Mouse (Mus musculus): ENCODE data around the gene Inpp5b. TPM values are rescaled to one million over a fixed set of nuclear protein-coding genes. Genes with fewer than 3 reads are reported as not detected.

The Inpp5b gene
- polyA plus RNA-seq (2015; fragmentation: Nextera tagmentation; extraction: Ambion mirVana) = 25.8 and 25.9 TPM in 2 replicates

GRCm38 (mm10) chr4:124741376-124742343, at the start of gene Inpp5b:
TSS of gene Inpp5b (plus strand) at chr4:124741850.
- Histone ChIP-seq H3K4me2 (peak within 1 kb of the TSS; percentile 73), H3K4me3 (peak within 1 kb of the TSS; percentile 60), H3K4me1 (peaks cover 7% of the 10 kb centered on the region), H3K9ac (peak within 1 kb of the TSS; percentile 71), H3K36me3 (ENCODE audit: poor library complexity, severe bottlenecking) (no peaks in the 10 kb centered on the region; the same call in 1 of the 2 replicates), H3K27ac (0 out of 2 replicates have a peak within 1 kb of the TSS, but pooled peaks have one; percentile 22), H3K9me3 (replicated peaks) (no peaks in the 10 kb centered on the region), H3K27me3 (no peaks in the 10 kb centered on the region)
- WGBS = 17% methylated on average over 25 of the region's 25 CpGs
- peak; percentile 95 for ATAC-seq

GRCm38 (mm10) chr4:124692416-124692861, 49.2 kb upstream of the Inpp5b start:
- peaks cover 11% of the 10 kb centered on the region; the same call in 1 of the 2 replicates for H3K36me3 ChIP-seq (ENCODE audit: poor library complexity, severe bottlenecking)
- peaks cover 18% of the 10 kb centered on the region for H3K27me3 ChIP-seq
- peak overlapping the region; percentile 91 for H3K4me2 ChIP-seq
- peak overlapping the region; percentile 96 for H3K9ac ChIP-seq
- H3K4me3 ChIP-seq = peak overlapping the region; percentile 84
- H3K27ac ChIP-seq = no peak overlapping the region
- 73% methylated on average over 3 of the region's 3 CpGs for WGBS
- no peaks in the 10 kb centered on the region for H3K9me3 ChIP-seq (replicated peaks)
- no peak for ATAC-seq
- H3K4me1 ChIP-seq = peaks cover 19% of the 10 kb centered on the region

GRCm38 (mm10) chr4:124693135-124693894, 48.3 kb upstream of the Inpp5b start, which contains the start of gene Utp11:
TSS of gene Utp11 (minus strand) at chr4:124693600.
- no peaks in the 10 kb centered on the region for H3K9me3 ChIP-seq (replicated peaks)
- 0 out of 2 replicates have a peak, but pooled peaks cover 7% of the 10 kb centered on the region for H3K36me3 ChIP-seq (ENCODE audit: poor library complexity, severe bottlenecking)
- ATAC-seq = peak; percentile 99
- H3K27me3 ChIP-seq = peaks cover 18% of the 10 kb centered on the region
- WGBS = 1% methylated on average over 43 of the region's 43 CpGs
- no peak within 1 kb of the TSS; the same call in 1 of the 2 replicates for H3K27ac ChIP-seq
- peak within 1 kb of the TSS; percentile 91 for H3K4me2 ChIP-seq
- H3K4me1 ChIP-seq = peaks cover 19% of the 10 kb centered on the region
- peak within 1 kb of the TSS; percentile 84 for H3K4me3 ChIP-seq
- peak within 1 kb of the TSS; percentile 96 for H3K9ac ChIP-seq

GRCm38 (mm10) chr4:124694572-124694971, 47.1 kb upstream of the Inpp5b start:
- Histone ChIP-seq H3K4me1 (peaks cover 21% of the 10 kb centered on the region), H3K27me3 (peaks cover 20% of the 10 kb centered on the region), H3K4me2 (no peak overlapping the region), H3K9ac (no peak overlapping the region), H3K27ac (no peak overlapping the region), H3K9me3 (replicated peaks) (no peaks in the 10 kb centered on the region), H3K4me3 (no peak overlapping the region), H3K36me3 (ENCODE audit: poor library complexity, severe bottlenecking) (0 out of 2 replicates have a peak, but pooled peaks cover under 1% of the 10 kb centered on the region)
- ATAC-seq = no peak
- 92% methylated on average over 2 of the region's 2 CpGs for WGBS

GRCm38 (mm10) chr4:124695786-124696516, 45.7 kb upstream of the Inpp5b start:
- ATAC-seq = no peak
- WGBS = 14% methylated on average over 18 of the region's 18 CpGs
- Histone ChIP-seq H3K4me2 (no peak overlapping the region), H3K9ac (no peak overlapping the region), H3K9me3 (replicated peaks) (no peaks in the 10 kb centered on the region), H3K27me3 (peaks cover 25% of the 10 kb centered on the region), H3K4me1 (peaks cover 34% of the 10 kb centered on the region), H3K4me3 (no peak overlapping the region), H3K36me3 (ENCODE audit: poor library complexity, severe bottlenecking) (no peaks in the 10 kb centered on the region), H3K27ac (no peak overlapping the region)

GRCm38 (mm10) chr4:124699791-124700190, 41.9 kb upstream of the Inpp5b start:
- WGBS = 3% methylated on average over 6 of the region's 6 CpGs
- Histone ChIP-seq H3K4me2 (peak overlapping the region; percentile 98), H3K4me3 (peak overlapping the region; percentile 68; the same call in 1 of the 2 replicates), H3K27me3 (peaks cover 25% of the 10 kb centered on the region), H3K4me1 (peaks cover 49% of the 10 kb centered on the region), H3K27ac (no peak overlapping the region), H3K9me3 (replicated peaks) (no peaks in the 10 kb centered on the region), H3K36me3 (ENCODE audit: poor library complexity, severe bottlenecking) (no peaks in the 10 kb centered on the region), H3K9ac (peak overlapping the region; percentile 77; the same call in 1 of the 2 replicates)
- ATAC-seq = no peak

- Histone ChIP-seq H3K4me3 (peak within 1 kb of the TSS; percentile 68), H3K36me3 (ENCODE audit: poor library complexity, severe bottlenecking) (no peaks in the 10 kb centered on the region), H3K4me1 (peaks cover 53% of the 10 kb centered on the region), H3K27ac (no peak within 1 kb of the TSS), H3K4me2 (peak within 1 kb of the TSS; percentile 98), H3K9ac (peak within 1 kb of the TSS; percentile 77), H3K27me3 (peaks cover 19% of the 10 kb centered on the region), H3K9me3 (replicated peaks) (no peaks in the 10 kb centered on the region)
- peak; percentile 68 for ATAC-seq
- WGBS = under 1% methylated on average over 43 of the region's 59 CpGs
Measured at GRCm38 (mm10) chr4:124700248-124700971, 41.2 kb upstream of the Inpp5b start, which contains the start of gene Fhl3. TSS of gene Fhl3 (plus strand) at chr4:124700701.

- H3K9ac ChIP-seq = peak overlapping the region; percentile 77
- no peaks in the 10 kb centered on the region for H3K36me3 ChIP-seq (ENCODE audit: poor library complexity, severe bottlenecking)
- no peaks in the 10 kb centered on the region for H3K9me3 ChIP-seq (replicated peaks)
- peak overlapping the region; percentile 98 for H3K4me2 ChIP-seq
- peak overlapping the region; percentile 68 for H3K4me3 ChIP-seq
- no peak overlapping the region for H3K27ac ChIP-seq
- ATAC-seq = no peak; the same call in 1 of the 2 replicates
- peaks cover 11% of the 10 kb centered on the region for H3K27me3 ChIP-seq
- H3K4me1 ChIP-seq = peaks cover 53% of the 10 kb centered on the region
- 4% methylated on average over 22 of the region's 22 CpGs for whole genome bisulfite sequencing
Measured at GRCm38 (mm10) chr4:124701052-124701845, 40.4 kb upstream of the Inpp5b start.

- H3K27ac ChIP-seq = no peak overlapping the region
- H3K27me3 ChIP-seq = peaks cover 7% of the 10 kb centered on the region; the same call in 1 of the 2 replicates
- H3K9ac ChIP-seq = no peak overlapping the region
- no peaks in the 10 kb centered on the region for H3K36me3 ChIP-seq (ENCODE audit: poor library complexity, severe bottlenecking)
- H3K4me3 ChIP-seq = peak overlapping the region; percentile 68; the same call in 1 of the 2 replicates
- WGBS = 44% methylated on average over 3 of the region's 5 CpGs
- no peaks in the 10 kb centered on the region for H3K9me3 ChIP-seq (replicated peaks)
- no peak for ATAC-seq
- peaks cover 53% of the 10 kb centered on the region for H3K4me1 ChIP-seq
- H3K4me2 ChIP-seq = peak overlapping the region; percentile 98
Measured at GRCm38 (mm10) chr4:124701916-124702315, 39.7 kb upstream of the Inpp5b start.

GRCm38 (mm10) chr4:124703406-124703805, 38.2 kb upstream of the Inpp5b start:
- Histone ChIP-seq H3K9ac (no peak overlapping the region), H3K27ac (peak overlapping the region; percentile 63; the same call in 1 of the 2 replicates), H3K4me2 (peak overlapping the region; percentile 40; the same call in 1 of the 2 replicates), H3K36me3 (ENCODE audit: poor library complexity, severe bottlenecking) (no peaks in the 10 kb centered on the region), H3K4me3 (no peak overlapping the region), H3K4me1 (peaks cover 55% of the 10 kb centered on the region), H3K9me3 (replicated peaks) (no peaks in the 10 kb centered on the region), H3K27me3 (peaks cover 6% of the 10 kb centered on the region; the same call in 1 of the 2 replicates)
- 46% methylated on average over 2 of the region's 2 CpGs for WGBS
- no peak for ATAC-seq
